Mouse (Mus musculus): Measurements from ENCODE around the gene Gm17657. TPM values are rescaled to one million over a fixed set of nuclear protein-coding genes. Genes with fewer than 3 reads are reported as not detected.

Gm17657 gene
- polyA plus RNA-seq, 1 experiment from 2014 or later: not detected

DNA sequence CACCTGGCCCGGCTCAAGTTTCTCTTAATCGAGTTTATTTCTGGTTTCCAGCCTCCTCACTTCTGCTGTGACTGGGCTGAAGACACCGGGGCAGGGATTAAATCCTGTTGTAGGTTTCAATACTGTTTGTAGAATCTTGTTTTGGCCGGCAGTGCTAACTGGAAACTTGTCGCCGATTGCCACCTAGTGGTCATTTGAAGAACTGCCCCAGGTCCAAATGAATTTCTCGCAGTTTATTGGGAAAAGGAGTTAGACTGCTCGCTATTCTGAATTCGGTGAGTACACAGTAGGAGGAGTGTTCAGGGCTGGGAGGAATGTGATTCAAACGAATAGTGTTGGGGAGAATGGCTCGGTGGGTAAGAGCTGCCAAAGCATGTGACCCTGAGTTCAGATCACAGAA is 35.0 kb downstream of the Gm17657 start:
- no peaks in the 10 kb centered on the region for H3K4me1 ChIP-seq (ENCODE audit: control insufficient read depth, insufficient read depth, low read length)
- no peak overlapping the region for H3K9ac ChIP-seq (ENCODE audit: low read length)
- DNase-seq (ENCODE audit: low spot score) (peak; percentile 79), ATAC-seq (ENCODE audit: insufficient read depth, low FRiP score, low TSS enrichment) (no peak)
- no peaks in the 10 kb centered on the region for H3K36me3 ChIP-seq (ENCODE audit: control insufficient read depth, insufficient read depth, low read length)
- 3% methylated on average over 11 of the region's 11 CpGs for WGBS
- no peak overlapping the region for H3K27ac ChIP-seq (ENCODE audit: low read depth, low read length)
- no peak overlapping the region for H3K4me3 ChIP-seq (ENCODE audit: low read depth, low read length)
- H3K9me3 ChIP-seq (ENCODE audit: control insufficient read depth, low read length): no peaks in the 10 kb centered on the region
- no peaks in the 10 kb centered on the region for H3K27me3 ChIP-seq (ENCODE audit: control insufficient read depth, insufficient read depth, low read length)
- no peak overlapping the region for H3K4me2 ChIP-seq (ENCODE audit: low read depth)

DNA sequence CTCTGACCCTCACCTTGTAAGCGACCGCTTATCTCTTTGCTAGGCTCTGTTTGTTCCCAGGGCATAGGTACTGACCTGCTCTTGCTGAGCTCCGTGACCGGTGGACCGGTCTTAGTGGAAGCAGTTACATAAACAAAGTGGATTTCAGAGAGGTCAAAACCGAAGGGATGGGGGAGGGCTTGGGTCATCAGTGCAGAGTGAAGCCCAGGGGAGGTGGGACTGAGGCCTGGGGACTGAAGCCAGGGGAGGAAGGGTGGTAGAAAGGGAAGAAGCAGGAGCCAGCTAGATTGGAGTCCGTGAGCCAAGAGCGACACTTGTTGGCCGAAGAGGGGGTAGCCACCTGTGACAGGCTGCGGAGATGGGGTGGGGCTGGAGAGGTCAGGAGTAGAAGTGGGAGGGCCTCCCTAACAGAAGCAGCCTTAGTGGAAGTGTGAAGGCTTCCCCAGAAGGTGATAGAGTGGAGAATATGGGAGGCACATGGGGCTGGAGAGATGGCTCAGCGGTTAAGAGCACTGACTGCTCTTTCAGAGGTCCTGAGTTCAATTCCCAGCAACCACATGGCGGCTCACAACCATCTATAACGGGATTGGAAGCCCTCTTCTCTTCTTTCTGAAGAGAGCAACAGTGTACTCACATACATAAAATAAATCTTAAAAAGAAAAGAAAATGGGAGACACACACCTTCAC is 36.3 kb downstream of the Gm17657 start:
- H3K27me3 ChIP-seq (ENCODE audit: control insufficient read depth, insufficient read depth, low read length): no peaks in the 10 kb centered on the region
- H3K9ac ChIP-seq (ENCODE audit: low read length): no peak overlapping the region
- no peak overlapping the region for H3K4me2 ChIP-seq (ENCODE audit: low read depth)
- no peak overlapping the region for H3K27ac ChIP-seq (ENCODE audit: low read depth, low read length)
- WGBS: 40% methylated on average over 13 of the region's 13 CpGs
- DNase-seq (ENCODE audit: low spot score): peak; percentile 63
- H3K9me3 ChIP-seq (ENCODE audit: control insufficient read depth, low read length): no peaks in the 10 kb centered on the region
- no peaks in the 10 kb centered on the region for H3K36me3 ChIP-seq (ENCODE audit: control insufficient read depth, insufficient read depth, low read length)
- ATAC-seq (ENCODE audit: insufficient read depth, low FRiP score, low TSS enrichment): no peak; the same call in 1 of the 2 replicates
- H3K4me1 ChIP-seq (ENCODE audit: control insufficient read depth, insufficient read depth, low read length): no peaks in the 10 kb centered on the region
- H3K4me3 ChIP-seq (ENCODE audit: low read depth, low read length): no peak overlapping the region

DNA sequence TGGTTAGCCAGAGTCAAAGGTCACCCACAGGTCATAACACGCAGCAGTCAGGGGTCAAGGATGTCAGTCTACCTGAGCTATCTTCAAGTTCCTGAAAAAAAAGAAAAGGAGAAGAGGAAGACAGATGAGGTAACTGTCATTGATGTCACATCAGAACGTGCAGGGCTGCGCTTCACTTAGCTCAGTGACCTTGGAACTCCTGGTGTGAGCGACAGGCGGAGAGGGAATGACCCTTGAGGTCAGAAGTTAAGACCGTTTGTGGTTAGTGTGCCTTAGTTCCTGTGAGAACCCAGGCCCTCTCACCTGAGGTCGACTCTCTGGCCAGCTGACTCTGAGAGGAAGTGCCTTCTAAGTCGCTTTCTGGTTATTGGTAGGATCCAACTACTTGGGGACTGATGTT is 38.7 kb downstream of the Gm17657 start:
- no peak for DNase-seq (ENCODE audit: low spot score)
- Histone ChIP-seq H3K4me3 (ENCODE audit: low read depth, low read length) (no peak overlapping the region), H3K9me3 (ENCODE audit: control insufficient read depth, low read length) (no peaks in the 10 kb centered on the region), H3K9ac (ENCODE audit: low read length) (no peak overlapping the region), H3K36me3 (ENCODE audit: control insufficient read depth, insufficient read depth, low read length) (no peaks in the 10 kb centered on the region), H3K27ac (ENCODE audit: low read depth, low read length) (no peak overlapping the region), H3K27me3 (ENCODE audit: control insufficient read depth, insufficient read depth, low read length) (no peaks in the 10 kb centered on the region), H3K4me1 (ENCODE audit: control insufficient read depth, insufficient read depth, low read length) (no peaks in the 10 kb centered on the region), H3K4me2 (ENCODE audit: low read depth) (no peak overlapping the region)
- 62% methylated on average over 8 of the region's 8 CpGs for WGBS
- no peak for ATAC-seq (ENCODE audit: insufficient read depth, low FRiP score, low TSS enrichment)

- Histone ChIP-seq H3K9ac (ENCODE audit: low read length) (no peak overlapping the region), H3K27ac (ENCODE audit: low read depth, low read length) (no peak overlapping the region), H3K27me3 (ENCODE audit: control insufficient read depth, insufficient read depth, low read length) (no peaks in the 10 kb centered on the region), H3K9me3 (ENCODE audit: control insufficient read depth, low read length) (no peaks in the 10 kb centered on the region), H3K4me2 (ENCODE audit: low read depth) (no peak overlapping the region), H3K4me1 (ENCODE audit: control insufficient read depth, insufficient read depth, low read length) (no peaks in the 10 kb centered on the region), H3K4me3 (ENCODE audit: low read depth, low read length) (no peak overlapping the region), H3K36me3 (ENCODE audit: control insufficient read depth, insufficient read depth, low read length) (no peaks in the 10 kb centered on the region)
- WGBS: 75% methylated on average over 12 of the region's 12 CpGs
- ATAC-seq (ENCODE audit: insufficient read depth, low FRiP score, low TSS enrichment): no peak
- DNase-seq (ENCODE audit: low spot score): no peak
Observed at GRCm38 (mm10) chr17:29508927-29509608, 40.4 kb downstream of the Gm17657 start.

GRCm38 (mm10) chr17:29503700-29504099 is 45.7 kb downstream of the Gm17657 start:
- Histone ChIP-seq H3K9ac (ENCODE audit: low read length) (no peak overlapping the region), H3K36me3 (ENCODE audit: control insufficient read depth, insufficient read depth, low read length) (no peaks in the 10 kb centered on the region), H3K4me2 (ENCODE audit: low read depth) (no peak overlapping the region), H3K27ac (ENCODE audit: low read depth, low read length) (no peak overlapping the region), H3K9me3 (ENCODE audit: control insufficient read depth, low read length) (no peaks in the 10 kb centered on the region), H3K27me3 (ENCODE audit: control insufficient read depth, insufficient read depth, low read length) (no peaks in the 10 kb centered on the region), H3K4me1 (ENCODE audit: control insufficient read depth, insufficient read depth, low read length) (no peaks in the 10 kb centered on the region), H3K4me3 (ENCODE audit: low read depth, low read length) (no peak overlapping the region)
- ATAC-seq (ENCODE audit: insufficient read depth, low FRiP score, low TSS enrichment) (no peak), DNase-seq (ENCODE audit: low spot score) (no peak)
- 85% methylated on average over 5 of the region's 5 CpGs for WGBS

GRCm38 (mm10) chr17:29502669-29503665 is 46.5 kb downstream of the Gm17657 start:
- Histone ChIP-seq H3K27me3 (ENCODE audit: control insufficient read depth, insufficient read depth, low read length) (no peaks in the 10 kb centered on the region), H3K4me3 (ENCODE audit: low read depth, low read length) (no peak overlapping the region), H3K4me2 (ENCODE audit: low read depth) (no peak overlapping the region), H3K27ac (ENCODE audit: low read depth, low read length) (no peak overlapping the region), H3K9ac (ENCODE audit: low read length) (no peak overlapping the region), H3K9me3 (ENCODE audit: control insufficient read depth, low read length) (no peaks in the 10 kb centered on the region), H3K36me3 (ENCODE audit: control insufficient read depth, insufficient read depth, low read length) (no peaks in the 10 kb centered on the region), H3K4me1 (ENCODE audit: control insufficient read depth, insufficient read depth, low read length) (no peaks in the 10 kb centered on the region)
- WGBS: 23% methylated on average over 32 of the region's 32 CpGs
- DNase-seq (ENCODE audit: low spot score) (no peak), ATAC-seq (ENCODE audit: insufficient read depth, low FRiP score, low TSS enrichment) (no peak)

GRCm38 (mm10) chr17:29502005-29502668 is 47.3 kb downstream of the Gm17657 start:
- Histone ChIP-seq H3K27ac (ENCODE audit: low read depth, low read length) (no peak overlapping the region), H3K4me3 (ENCODE audit: low read depth, low read length) (no peak overlapping the region), H3K9ac (ENCODE audit: low read length) (no peak overlapping the region), H3K4me1 (ENCODE audit: control insufficient read depth, insufficient read depth, low read length) (no peaks in the 10 kb centered on the region), H3K4me2 (ENCODE audit: low read depth) (no peak overlapping the region), H3K27me3 (ENCODE audit: control insufficient read depth, insufficient read depth, low read length) (no peaks in the 10 kb centered on the region), H3K9me3 (ENCODE audit: control insufficient read depth, low read length) (no peaks in the 10 kb centered on the region), H3K36me3 (ENCODE audit: control insufficient read depth, insufficient read depth, low read length) (no peaks in the 10 kb centered on the region)
- no peak for DNase-seq (ENCODE audit: low spot score)
- no peak for ATAC-seq (ENCODE audit: insufficient read depth, low FRiP score, low TSS enrichment)
- WGBS: 81% methylated on average over 7 of the region's 7 CpGs

GRCm38 (mm10) chr17:29500802-29501469 is 48.5 kb downstream of the Gm17657 start:
- DNase-seq (ENCODE audit: low spot score) (no peak), ATAC-seq (ENCODE audit: insufficient read depth, low FRiP score, low TSS enrichment) (no peak)
- Histone ChIP-seq H3K4me3 (ENCODE audit: low read depth, low read length) (no peak overlapping the region), H3K4me1 (ENCODE audit: control insufficient read depth, insufficient read depth, low read length) (no peaks in the 10 kb centered on the region), H3K27ac (ENCODE audit: low read depth, low read length) (no peak overlapping the region), H3K9me3 (ENCODE audit: control insufficient read depth, low read length) (no peaks in the 10 kb centered on the region), H3K36me3 (ENCODE audit: control insufficient read depth, insufficient read depth, low read length) (no peaks in the 10 kb centered on the region), H3K27me3 (ENCODE audit: control insufficient read depth, insufficient read depth, low read length) (no peaks in the 10 kb centered on the region), H3K4me2 (ENCODE audit: low read depth) (no peak overlapping the region), H3K9ac (ENCODE audit: low read length) (no peak overlapping the region)
- 76% methylated on average over 17 of the region's 17 CpGs for WGBS

Data from neural tube, embryonic 11.5 days (tissue).